Mouse (Mus musculus) kidney, adult 8-10 months (tissue): ENCODE data around the gene Gm37240.

Experiments
- DNase-seq, 2 experiments: peaks; one replicate each; pipeline ENCODE4 v3.0.0; 2022

Gm37240 gene

GRCm38 (mm10) chr3:85172532-85172931 lies 714.8 kb downstream of the Gm37240 start:
- DNase-seq: no peak

GRCm38 (mm10) chr3:85172096-85172495 lies 715.2 kb downstream of the Gm37240 start:
- no peak for DNase-seq

DNA sequence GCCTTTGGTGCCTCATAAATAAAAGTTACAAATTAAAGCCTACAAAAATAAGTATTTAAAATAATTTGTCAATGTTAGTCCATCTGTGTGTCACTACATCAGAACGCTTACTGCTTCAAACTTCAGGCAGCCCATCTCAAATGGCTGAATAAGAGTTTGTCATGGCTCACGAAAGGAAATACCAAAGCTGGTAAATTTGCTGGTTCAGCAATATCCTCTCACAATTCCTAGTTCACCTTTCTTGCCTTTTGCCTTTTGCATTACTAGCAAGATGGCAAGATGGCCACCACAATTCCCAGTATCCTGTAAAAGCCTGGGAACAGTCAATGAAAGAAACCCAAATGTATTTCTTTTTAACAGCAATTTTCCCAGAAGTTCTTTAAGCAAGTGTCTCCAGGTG lies 718.5 kb downstream of the Gm37240 start:
- DNase-seq: no peak

GRCm38 (mm10) chr3:85164931-85165330 lies 722.4 kb downstream of the Gm37240 start:
- DNase-seq: no peak

- DNase-seq: no peak
Observed at GRCm38 (mm10) chr3:85163396-85163795, 723.9 kb downstream of the Gm37240 start.

GRCm38 (mm10) chr3:85162430-85162829 lies 724.9 kb downstream of the Gm37240 start:
- no peak for DNase-seq

DNA sequence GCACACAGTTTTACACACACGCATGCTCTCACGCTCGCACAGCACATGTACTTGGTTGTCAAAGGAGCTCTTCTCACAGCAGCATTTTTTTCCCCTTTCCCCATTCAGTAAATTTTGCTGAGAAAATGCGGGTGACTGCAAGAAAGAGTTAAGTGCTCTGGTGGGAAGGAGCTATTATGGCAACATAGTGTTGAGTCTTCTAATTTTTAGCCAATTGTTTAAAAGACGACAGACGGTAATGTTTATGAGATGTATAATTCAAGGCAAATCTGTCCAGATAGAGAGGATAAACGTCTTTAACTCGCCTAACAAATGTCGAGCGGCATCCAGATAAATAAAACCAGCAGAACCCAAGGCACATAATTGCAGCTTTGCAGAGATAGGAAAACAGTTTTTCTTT lies 726.5 kb downstream of the Gm37240 start:
- DNase-seq: no peak

DNA sequence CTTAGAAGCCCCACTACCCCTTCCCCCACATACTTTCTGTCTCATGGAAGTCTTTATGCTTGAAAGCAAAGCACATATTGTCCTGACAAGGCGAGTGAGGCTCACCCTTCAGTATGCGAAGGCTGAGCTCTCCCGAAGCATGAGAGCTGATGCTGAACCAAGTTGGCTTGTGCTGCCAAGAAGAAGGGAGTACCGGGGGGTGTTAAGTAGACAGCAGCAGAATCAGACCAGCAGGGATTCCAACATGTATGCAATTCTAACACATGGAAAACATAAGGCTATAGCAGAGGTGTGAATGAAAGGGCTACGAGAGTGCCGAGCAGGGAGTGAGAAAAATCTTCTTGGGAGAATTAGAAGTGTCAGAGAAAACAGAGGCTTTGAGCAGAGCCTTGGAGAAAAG lies 727.7 kb downstream of the Gm37240 start:
- DNase-seq: no peak

DNA sequence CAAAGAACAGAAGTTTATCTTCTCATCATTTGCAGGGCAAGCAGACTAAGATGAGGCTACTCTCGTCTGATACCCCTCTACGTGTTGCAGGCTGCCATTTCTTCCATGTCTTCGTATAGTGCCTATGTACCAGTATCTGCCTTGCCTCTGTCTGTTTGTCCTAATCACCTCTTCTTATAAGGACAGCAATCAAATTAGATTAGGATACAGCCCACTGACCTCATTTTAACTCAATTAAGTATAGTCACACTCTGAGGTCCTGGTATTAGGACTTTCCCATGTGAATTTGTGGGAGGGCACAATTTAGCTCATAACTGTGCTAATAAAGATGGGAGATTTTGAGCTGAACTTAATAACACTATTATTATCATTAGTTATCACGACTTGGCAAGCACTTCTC lies 738.5 kb downstream of the Gm37240 start:
- no peak for DNase-seq

DNA sequence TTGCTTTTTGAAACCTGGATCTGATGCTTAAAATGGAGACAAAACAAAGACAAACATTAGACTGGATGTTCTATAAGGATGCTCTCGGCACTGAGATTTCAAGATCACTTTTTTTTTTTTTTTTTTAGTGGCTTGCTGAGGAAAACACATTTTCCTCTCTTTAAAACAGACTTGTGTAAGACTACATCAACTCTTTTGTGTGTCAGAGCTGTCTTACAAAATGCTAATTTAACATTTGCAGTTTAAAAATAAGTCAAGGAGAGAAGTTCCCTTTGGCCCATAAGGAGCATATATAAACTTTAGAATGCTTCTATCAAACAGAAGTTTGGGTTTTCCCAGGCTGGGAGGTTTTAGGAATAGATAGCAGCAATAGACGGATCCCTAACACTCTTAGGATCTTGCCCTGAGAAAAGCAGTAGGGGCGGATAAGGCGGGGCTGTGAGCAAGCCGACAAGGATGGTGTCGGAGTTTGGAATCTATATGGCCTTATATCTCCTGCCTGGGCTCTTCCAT lies 739.2 kb downstream of the Gm37240 start:
- no peak for DNase-seq

DNA sequence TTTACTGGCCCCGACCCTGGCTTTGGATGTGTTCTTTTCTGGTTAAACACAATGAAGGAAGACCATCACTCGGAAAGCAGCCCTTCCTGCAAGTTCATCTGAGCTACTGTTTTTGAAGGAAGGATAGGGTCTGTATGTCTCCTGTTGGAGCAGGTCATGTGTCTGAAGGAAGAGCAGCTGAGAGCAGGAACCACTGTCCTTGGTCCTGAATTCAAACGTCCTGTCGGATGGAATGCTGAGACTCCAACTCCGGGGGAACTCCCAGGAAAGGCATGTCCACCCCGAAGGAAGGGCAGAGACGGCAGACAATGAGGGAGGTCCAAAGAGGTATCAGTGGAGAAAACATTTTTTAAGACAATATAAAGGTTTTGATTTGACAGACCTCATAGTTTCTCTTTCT lies 741.8 kb downstream of the Gm37240 start:
- no peak for DNase-seq

DNA sequence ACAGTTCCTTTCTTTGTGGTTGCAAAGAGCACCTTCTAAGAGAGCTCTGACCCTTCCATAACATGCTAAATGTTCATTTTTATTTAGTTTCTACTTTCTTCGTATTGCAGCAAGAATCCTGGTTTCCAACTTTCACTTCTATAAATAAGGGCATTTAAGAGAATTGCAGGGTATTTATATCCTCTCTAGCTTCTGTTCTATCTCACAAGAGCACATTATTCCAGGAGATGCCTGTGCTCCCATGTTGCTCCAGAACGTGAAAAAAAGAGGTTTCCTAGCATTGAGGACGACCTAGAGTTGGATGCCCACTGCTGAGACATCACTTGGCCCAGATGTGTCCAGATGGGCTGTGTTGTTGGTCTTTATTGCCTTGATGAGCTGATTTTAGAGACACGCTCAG lies 742.2 kb downstream of the Gm37240 start:
- DNase-seq: no peak

- no peak for DNase-seq
Observed at GRCm38 (mm10) chr3:85144425-85144824, 742.9 kb downstream of the Gm37240 start.

GRCm38 (mm10) chr3:85140488-85140887 lies 746.8 kb downstream of the Gm37240 start:
- DNase-seq: no peak

DNA sequence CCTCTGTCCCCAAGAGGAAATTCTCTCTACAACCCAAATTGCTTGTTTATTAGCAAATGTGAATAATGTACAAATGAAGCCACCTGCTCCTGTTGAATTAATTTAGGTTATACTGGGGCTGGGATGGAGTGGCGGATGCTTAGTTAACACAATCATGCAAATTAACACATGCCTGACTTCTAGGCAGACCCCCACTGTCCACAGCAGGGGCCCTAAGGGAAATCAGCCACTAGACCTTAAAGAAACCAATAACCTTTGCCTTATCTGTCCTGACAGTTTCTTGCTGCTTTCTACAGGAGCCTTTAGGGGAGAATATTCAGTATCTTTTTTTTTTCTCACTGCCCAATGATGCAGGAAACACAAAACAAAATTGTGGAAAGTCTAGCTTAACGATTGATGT lies 748.9 kb downstream of the Gm37240 start:
- no peak for DNase-seq

DNA sequence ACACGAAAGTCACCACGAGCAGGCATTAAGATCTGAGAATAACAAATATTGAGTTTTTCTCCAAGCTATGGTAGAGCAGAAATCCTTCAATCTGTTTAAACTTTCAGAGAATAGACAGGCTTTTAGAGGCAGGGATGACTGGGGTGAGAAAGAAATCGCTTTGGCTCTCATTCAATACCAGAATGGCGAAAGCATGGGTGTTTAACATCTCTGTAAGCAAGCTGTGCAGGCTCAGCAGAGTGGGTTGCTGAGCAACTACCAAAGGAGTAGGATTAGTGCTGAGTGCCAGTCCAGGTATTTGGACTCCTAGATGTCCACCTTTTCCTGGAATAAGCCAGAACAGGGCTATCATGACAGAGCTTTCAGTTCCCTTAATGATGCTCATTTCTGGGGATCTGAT lies 753.8 kb downstream of the Gm37240 start:
- no peak for DNase-seq

GRCm38 (mm10) chr3:85131878-85132277 lies 755.4 kb downstream of the Gm37240 start:
- no peak for DNase-seq

- no peak for DNase-seq
Observed at GRCm38 (mm10) chr3:85128546-85128945, 758.8 kb downstream of the Gm37240 start.

- DNase-seq: no peak
Observed at GRCm38 (mm10) chr3:85126970-85127369, 760.3 kb downstream of the Gm37240 start.

DNA sequence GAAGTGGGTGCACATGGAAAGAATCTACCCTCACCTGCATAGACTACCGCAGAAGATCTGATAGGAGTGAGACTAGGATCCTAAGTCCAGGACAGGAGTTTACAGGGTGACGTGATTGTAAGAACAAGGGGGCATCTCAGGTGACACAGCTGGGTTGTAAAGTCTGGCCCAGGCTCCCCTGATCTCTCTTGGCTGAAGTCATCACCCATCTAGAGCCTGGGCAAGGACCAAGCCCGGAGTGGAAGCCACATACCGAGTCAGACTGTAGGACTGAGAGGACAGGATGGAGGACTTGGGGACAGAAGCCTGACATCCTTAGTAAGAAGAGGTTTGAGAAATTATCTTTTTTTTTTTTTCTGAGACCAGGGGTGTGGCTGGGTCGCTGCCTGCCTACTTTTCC lies 761.8 kb downstream of the Gm37240 start:
- no peak for DNase-seq

- DNase-seq: no peak
Observed at GRCm38 (mm10) chr3:85124924-85125323, 762.4 kb downstream of the Gm37240 start.

- no peak for DNase-seq
Observed at GRCm38 (mm10) chr3:85124410-85124809, 762.9 kb downstream of the Gm37240 start.

GRCm38 (mm10) chr3:85117702-85118101 lies 769.6 kb downstream of the Gm37240 start:
- DNase-seq: no peak

GRCm38 (mm10) chr3:85117014-85117413 lies 770.3 kb downstream of the Gm37240 start:
- DNase-seq: no peak

DNA sequence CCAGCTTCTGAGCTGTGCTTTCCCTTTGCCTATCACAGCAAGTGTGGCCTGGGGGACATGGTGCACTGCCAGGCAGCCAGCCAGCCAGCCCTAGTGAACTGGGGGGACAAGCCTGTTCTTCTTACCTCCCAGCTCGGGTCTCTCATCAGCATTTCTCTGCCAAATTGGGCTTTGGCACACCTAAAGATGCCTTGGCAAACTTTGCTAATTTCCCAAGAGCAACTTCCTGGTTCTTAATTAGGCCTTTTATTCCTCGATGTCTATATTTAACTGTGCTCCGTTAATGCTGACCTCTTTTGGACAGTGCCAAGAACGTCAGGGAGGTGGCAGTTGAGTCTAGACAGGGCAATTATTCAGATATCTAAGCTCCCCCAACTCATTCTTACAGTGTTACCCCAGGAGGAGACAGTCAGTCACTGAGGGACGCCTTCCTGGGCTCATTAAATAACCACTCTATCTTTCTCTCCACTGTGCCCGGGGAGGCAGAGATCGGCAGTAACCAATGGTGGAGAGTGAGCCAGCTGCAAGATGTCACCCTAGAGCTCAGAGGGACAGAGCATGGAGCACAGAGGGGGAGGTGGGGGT lies 771.3 kb downstream of the Gm37240 start:
- DNase-seq: no peak
